Mouse (Mus musculus) heart, adult 2 months (tissue): Measurements from ENCODE around the gene Prm1.

Experiments
- CTCF ChIP-seq: fragments of 200-600 bp; IDR thresholded peaks from 2 replicates; pipeline ENCODE4 v1.8.1; 2022; ENCODE audit warnings: antibody characterized with exemption, mild to moderate bottlenecking, moderate library complexity
- EP300 ChIP-seq: fragments of 200-500 bp; IDR thresholded peaks from 2 replicates; pipeline ENCODE4 v1.6.1; 2011; ENCODE audit warnings: low read depth, low read length, control low read depth; ENCODE audit not compliant: insufficient read depth

- TF ChIP-seq EP300 (no peak), CTCF (no peak)
Observed at GRCm38 (mm10) chr16:10850905-10851304, 45.3 kb upstream of the Prm1 start.
